Mouse (Mus musculus) T-helper 17 cell (primary cell): ENCODE measurements around the gene Dmrt1.

Experiments
- in situ Hi-C, 2 experiments: fragments of 300-600 bp; cut with MboI, MseI; formaldehyde crosslinking; loops; 1 replicate in 1 of 2; 2 replicates in 1 of 2; pipeline ENCODE4 v1.15.1; 2025; ENCODE audit warnings: high pct_unique_total_duplicates in 2 of 2

Gene Dmrt1

DNA sequence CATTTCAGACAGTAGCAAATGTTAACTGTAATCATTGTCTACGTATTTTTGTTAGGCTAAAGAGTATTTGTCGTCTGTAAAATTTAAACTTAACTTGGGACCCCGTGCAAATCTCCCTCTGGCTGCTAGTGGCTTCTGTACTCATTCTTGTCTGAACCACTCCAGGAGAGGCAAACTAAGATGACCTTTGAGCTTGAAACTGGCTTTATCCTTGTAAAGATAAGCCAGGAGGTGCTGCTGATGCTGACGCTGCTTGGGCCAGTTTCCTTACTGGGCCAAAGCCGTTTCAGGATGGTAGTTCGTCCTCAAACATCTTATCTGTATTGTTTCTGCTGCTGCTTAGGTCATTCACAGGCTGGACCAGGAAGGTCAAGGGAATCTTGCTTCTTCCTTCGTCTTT, 64.4 kb downstream of the Dmrt1 start:
- in situ Hi-C loops, result no loop called here

DNA sequence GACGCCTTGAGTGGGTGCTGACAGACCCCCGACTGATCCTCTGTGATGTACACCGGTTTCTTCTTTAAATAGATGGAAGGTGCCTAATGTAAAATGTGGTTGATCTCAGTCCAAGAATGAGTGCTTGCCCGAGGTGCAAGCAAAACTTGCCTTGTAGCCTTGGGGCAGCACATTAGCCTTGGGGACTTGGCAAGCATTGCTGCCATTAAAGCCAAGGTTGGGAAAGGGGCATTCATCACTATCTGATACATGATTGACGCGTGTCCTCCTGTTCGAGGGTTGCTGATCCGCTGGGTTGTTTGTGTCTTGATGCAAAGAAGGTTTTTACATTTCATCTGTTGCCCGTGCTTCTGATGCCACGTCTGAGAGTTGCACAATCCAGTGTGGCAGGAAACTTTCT, 69.0 kb downstream of the Dmrt1 start:
- in situ Hi-C loops, result no loop called here

GRCm38 (mm10) chr19:25574981-25575814, 69.8 kb downstream of the Dmrt1 start:
- in situ Hi-C loops, result no loop called here

- in situ Hi-C loops, result no loop called here
These were observed 72.9 kb downstream of the Dmrt1 start for GRCm38 (mm10) chr19:25578358-25578757.

GRCm38 (mm10) chr19:25579440-25579839, 74.0 kb downstream of the Dmrt1 start:
- in situ Hi-C loops, result no loop called here

DNA sequence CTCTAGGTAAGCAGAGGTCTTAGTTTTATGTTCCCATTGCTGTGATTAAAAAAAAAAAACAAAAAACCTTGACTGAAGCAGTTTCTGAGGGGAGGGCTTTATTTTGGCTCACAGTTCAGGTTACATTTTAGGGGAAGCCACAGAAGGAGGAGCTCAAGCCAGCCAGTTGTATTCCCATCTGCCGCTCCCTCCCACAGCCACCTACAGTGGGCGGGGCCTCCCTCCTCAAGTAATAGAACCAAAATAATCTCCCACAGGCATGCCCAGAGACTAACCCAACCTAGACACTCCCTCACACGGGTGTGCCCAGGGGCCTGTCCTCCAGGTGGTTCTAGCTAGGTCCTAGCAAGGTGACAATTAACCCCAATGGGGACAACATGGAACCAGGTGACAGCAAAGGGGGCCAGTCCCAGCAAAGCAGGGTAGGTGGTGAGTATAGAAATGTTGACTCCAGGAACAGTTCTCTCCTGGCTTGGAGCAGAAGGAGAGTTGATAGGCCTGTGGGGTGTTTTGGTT, 92.4 kb downstream of the Dmrt1 start:
- in situ Hi-C loops, result no loop called here

- in situ Hi-C loops, result no loop called here
These were observed 93.2 kb downstream of the Dmrt1 start for GRCm38 (mm10) chr19:25598626-25599025.

DNA sequence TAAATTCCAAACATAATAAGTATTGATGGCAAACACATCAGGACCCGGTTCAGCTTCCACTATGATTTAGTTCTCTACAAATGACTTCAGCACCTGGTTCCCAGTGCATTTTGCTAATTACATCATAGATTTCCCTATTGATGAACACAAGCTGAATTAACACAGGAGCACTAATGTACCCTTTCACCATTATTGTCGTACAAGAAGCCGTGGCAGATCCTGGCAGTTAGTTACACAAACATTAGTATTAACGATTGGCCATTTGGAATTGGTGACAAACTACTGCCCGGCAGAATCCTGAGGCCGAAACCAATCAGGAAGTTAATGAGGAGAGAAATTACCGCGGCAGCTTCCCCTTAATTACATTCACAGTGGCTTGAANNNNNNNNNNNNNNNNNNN, 96.5 kb downstream of the Dmrt1 start:
- in situ Hi-C loops, result no loop called here

DNA sequence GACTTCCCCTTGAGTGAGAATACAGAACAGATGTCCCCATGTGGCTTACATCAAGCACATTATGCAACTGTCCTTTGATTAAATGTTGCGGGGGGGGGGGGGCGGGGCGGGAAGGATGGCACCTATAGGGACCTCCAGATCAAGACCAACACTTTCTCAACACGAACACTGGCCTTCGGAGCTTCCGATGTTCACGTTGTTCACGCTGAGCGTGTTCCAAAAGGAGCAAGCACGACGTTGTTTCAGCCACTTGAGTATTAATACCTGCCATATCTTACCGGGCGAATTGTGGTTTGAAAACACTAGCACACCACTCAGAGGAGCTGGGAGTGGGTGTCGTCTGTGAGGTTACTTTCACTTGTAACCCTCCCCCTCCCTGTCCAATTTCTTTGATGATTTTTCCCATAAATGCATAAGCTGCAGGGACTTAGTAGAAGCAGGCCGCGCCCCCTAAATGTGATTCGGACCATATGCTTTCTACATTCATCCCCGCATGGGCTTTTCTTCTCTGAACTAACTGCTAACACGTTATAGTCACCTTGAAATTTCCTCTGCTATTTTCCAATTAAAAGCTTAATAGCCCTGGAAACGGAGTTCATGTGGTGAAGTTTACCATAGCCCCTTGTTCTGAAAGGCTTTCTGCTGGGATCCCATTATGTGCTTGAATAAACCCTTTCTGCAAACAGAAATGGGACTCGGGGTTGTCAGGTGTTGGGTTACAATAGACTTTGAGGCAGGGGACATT, 102.2 kb downstream of the Dmrt1 start:
- in situ Hi-C loops, result no loop called here

DNA sequence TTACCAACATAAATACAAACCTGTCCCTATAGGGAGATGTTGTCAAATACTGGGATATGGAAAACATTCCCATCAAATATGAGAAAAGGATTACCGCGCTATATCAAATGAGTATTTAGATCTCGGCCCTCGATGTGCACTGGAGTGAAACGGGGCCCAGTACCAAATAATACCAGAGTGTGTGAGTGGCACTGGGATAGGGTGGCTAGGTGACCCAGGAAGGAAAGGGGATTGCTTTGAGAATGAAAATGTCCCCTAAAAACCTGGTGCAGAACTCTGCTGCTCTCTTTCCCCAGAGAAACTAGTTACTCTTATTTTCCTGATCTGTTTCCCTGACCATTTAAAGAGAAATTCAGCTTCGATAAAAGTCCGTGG, 102.8 kb downstream of the Dmrt1 start:
- in situ Hi-C loops, result no loop called here

DNA sequence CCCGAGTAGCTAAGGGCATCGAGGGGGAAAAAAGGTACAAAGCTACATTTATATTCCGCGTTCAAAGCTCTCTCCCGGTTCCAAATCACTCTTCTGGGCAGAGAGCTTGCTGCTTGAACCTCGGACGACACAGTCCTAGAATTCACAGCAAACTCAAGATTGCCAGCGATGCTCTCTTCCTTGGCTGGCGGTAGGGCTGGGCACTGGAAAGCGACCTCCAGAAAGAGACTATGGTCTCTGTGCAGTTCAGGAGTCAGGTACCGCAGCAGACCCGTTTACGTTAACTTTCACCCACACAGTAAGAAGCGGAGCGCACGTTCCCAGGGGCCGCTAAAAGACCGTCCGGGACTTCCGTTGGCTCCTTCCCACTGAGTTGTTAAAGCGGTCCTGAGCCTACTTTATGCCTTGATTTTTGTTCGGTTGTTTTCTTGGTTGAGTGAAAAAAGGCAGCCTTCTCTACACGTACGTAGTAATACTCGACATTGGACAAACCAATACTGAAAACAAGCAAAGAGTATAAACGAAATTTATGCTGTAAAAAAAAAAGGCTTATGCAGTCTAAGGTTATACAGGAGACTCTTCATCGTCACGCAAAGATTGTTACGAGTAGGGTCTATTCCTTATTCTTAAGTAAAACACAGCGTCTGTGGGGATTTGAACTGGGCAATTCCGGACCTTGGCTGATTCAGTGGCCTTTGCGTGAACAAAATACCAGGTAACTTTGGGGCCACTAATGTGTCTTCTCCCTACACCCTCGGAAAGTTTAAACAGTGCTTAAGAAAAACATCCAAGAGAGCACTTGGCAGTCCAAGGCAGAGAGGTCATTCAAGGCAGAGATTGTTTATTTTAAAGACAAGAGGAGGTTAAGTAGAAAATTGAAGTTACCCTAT, 103.8 kb downstream of the Dmrt1 start:
- in situ Hi-C loops, result no loop called here

DNA sequence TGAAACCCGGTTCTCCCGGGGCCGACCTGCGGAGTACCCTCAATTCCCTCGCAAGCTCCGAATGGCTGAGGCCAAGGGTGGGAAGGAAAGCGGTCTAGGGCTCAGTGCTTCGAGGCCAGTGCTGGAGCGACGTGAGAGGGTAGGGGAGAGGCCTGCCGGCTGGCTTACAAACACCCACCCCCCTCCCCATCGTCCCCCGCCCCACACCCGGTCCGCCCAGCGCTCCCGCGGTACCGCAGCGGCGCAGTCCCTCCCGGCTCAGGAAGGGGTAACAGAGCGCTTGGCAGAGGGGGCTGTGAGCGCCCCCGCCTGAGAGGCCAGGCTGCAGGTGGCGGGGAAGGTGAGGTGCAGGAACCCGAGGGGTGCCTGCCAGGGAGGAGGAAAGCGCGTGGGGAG, 104.6 kb downstream of the Dmrt1 start, which contains the start of gene Dmrt3:
Dmrt3 (plus strand) TSS at position 287 of the 396 bp plus-strand sequence.
- in situ Hi-C loops, result no loop called here

DNA sequence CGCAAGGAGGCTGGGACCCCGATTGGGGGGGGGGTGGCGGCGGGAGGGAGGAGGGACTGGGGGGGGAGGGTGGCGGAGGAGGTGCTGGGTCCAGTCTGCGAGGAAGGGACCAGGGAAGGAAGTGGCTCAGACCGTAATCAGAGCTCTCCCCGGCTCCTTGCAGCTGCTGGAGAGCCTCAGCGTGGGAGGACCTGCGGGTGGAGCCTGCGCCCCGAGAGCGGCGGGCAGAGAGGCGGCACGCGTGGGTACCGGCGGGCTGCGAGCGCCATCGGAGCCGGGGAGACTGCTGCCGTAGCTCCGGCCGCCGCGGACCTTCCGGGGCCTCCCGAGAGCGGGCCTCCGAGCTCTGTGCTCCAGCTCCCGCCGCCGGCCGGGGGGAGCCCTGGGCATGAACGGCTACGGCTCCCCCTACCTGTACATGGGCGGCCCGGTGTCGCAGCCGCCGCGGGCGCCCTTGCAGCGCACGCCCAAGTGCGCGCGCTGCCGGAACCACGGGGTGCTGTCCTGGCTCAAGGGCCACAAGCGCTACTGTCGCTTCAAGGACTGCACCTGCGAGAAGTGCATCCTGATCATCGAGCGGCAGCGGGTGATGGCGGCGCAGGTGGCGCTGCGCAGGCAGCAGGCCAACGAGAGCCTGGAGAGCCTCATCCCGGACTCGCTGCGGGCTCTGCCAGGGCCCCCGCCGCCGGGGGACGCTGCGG, 105.1 kb downstream of the Dmrt1 start:
- in situ Hi-C loops, result no loop called here

DNA sequence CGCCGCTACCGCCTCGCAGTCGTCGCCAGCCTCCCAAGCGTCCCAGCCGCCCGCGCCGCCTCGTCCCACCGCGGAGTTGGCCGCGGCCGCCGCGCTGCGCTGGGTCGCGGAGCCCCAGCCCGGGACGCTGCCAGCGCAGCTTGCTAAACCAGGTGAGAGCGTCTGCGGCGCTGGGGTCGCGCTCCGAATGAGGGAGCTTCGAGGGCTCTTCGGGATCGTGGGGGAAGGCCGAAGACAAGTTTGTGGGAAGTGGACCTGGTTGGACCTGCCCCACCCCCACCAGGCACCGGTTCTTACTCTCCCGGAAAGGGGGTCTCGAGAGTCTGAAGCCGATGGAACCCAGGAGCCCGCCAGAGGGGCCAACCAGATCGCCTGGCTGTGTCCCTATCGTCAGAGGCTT, 105.7 kb downstream of the Dmrt1 start:
- in situ Hi-C loops, result no loop called here

DNA sequence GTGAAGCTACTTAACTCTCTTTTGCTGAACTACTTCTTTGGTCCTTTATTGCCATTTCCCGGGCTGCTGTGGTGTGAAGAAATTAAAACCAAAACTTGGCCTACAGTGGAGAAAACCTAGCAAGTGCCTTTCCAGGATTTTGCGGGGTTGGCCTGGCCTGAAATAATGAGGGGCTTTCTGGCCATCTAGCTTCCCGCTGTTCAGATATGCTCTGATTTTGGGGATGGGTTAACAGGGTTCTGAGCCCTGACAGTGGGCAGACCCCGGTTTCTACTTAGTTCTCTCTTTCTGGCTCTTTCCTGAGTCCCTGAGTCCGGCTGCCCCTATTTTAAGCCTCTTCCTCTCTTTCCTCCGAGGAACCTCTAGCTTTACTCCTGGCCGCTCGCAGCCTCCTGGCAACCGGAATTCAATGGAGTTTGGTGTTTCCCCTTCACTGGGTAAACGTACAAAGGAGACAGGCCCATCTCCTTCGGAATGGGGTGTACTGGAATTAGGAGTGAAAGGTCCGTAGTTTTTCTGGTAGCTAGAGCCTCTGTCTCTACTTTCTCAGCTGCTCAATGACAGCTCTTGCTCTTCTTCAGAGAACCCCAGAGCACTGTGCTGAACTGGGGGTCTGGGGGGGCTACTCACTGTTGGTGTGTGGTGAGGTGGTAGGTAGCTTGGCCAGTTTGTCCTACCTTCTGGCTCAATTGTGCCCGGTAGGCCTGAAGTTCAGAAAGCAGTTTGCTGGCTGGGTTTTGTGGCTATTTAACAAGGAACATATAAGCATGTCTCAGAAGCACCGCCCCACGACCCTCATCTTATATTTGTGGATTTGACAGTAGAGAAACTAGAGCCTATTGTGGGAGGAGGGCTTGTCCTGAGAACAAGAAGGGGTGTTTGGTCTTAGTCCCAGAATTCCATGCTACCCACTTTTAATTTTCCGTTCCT, 106.7 kb downstream of the Dmrt1 start:
- in situ Hi-C loops, result no loop called here

GRCm38 (mm10) chr19:25612806-25613295, 107.4 kb downstream of the Dmrt1 start:
- in situ Hi-C loops, result no loop called here

- in situ Hi-C loops, result no loop called here
These were observed 108.3 kb downstream of the Dmrt1 start for GRCm38 (mm10) chr19:25613476-25614300.

- in situ Hi-C loops, result no loop called here
These were observed 110.5 kb downstream of the Dmrt1 start for GRCm38 (mm10) chr19:25615889-25616288.
